Mouse (Mus musculus): Measurements from ENCODE around the gene Olfml1.

- TF ChIP-seq CTCF (IDR thresholded peaks at IDR 0.05; ENCODE audit: low read depth) (no peak), EP300 (IDR thresholded peaks at IDR 0.05; ENCODE audit: low read depth) (no peak)
Measured at GRCm38 (mm10) chr7:107519256-107520025, 47.8 kb upstream of the Olfml1 start.

Data from liver, postnatal 0 days (tissue).